Mouse (Mus musculus): ENCODE results near the gene Exog.

- no peak for TF ChIP-seq GATA1 (IDR thresholded peaks at IDR 0.05; ENCODE audit: low read length)
- TF ChIP-seq TAL1 (IDR thresholded peaks at IDR 0.05; ENCODE audit: low read length): no peak
Observed at GRCm38 (mm10) chr9:119498247-119498607, 53.5 kb downstream of the Exog start.

Measured in erythroblast, embryonic 14.5 days (primary cell).